Comparison of ENCODE assay signal across 12 mouse cellular contexts in genomic region chr1:58957931-58958330, GRCm38 (mm10). TPM values are rescaled to one million over a fixed set of nuclear protein-coding genes. Genes with fewer than 3 reads are reported as not detected.
DNase-seq lines count a peak whose midpoint lies in the region; ATAC-seq and TF ChIP-seq lines count a peak whose summit lies in the region.
"Had no signal": no experiment of that assay in that cellular context is flagged by ENCODE, and none has a peak within 500 bp of the region (broad histone marks: within the 10 kb centered on the region; RNA-seq: fewer than 3 reads in every experiment).

No protein-coding gene starts in this region.

- ATAC-seq in liver, embryonic 13.5 days (ENCODE audit: low read depth) = no peak
- ATAC-seq: forebrain, embryonic 15.5 days had no signal

- TF ChIP-seq CTCF in layer of hippocampus, adult 2 months (conservative IDR thresholded peaks at IDR 0.05) = 0 out of 2 replicates have a peak, but pooled peaks have one; percentile 12

- H3K4me1 ChIP-seq in liver, embryonic 13.5 days (replicated peaks) = peaks cover 95% of the 10 kb centered on the region

- H3K4me2 ChIP-seq in liver, embryonic 13.5 days = peak overlapping the region; percentile 35
- H3K4me2 ChIP-seq: forebrain, embryonic 15.5 days; limb, embryonic 12.5 days had no signal

- H3K4me3 ChIP-seq in layer of hippocampus, adult 2 months = no peak overlapping the region
- no peak overlapping the region; the same call in 1 of the 2 replicates for H3K4me3 ChIP-seq in liver, embryonic 13.5 days (replicated peaks)
- H3K4me3 ChIP-seq: embryonic facial prominence, embryonic 10.5 days; forebrain, embryonic 15.5 days; limb, embryonic 12.5 days; midbrain, embryonic 10.5 days had no signal

- peak overlapping the region; percentile 64 for H3K9ac ChIP-seq in liver, embryonic 13.5 days
- H3K9ac ChIP-seq: forebrain, embryonic 15.5 days; limb, embryonic 12.5 days had no signal

- peak; percentile 68 for DNase-seq in adrenal gland, postnatal 10 days
- DNase-seq in adrenal gland, adult 8-10 months = no peak
- no peak for DNase-seq in layer of hippocampus, adult 2 months (ENCODE audit: low spot score in 2 of 2)
- no peak for DNase-seq in layer of hippocampus, postnatal 36 days
- DNase-seq in embryo, embryonic 10 days (ENCODE audit: low spot score) = peak; percentile 81
- no peak for DNase-seq in liver, embryonic 13.5 days
- DNase-seq in right cerebral cortex, postnatal 36 days (ENCODE audit: low spot score in 2 of 2) = no peak
- no peak for DNase-seq in MN1 (ENCODE audit: low spot score)

- 0 out of 2 replicates have a peak overlapping the region, but pooled peaks have one; percentile 28 for H3K27ac ChIP-seq in layer of hippocampus, adult 2 months
- peak overlapping the region; percentile 99 for H3K27ac ChIP-seq in liver, embryonic 13.5 days
- H3K27ac ChIP-seq: embryonic facial prominence, embryonic 10.5 days; forebrain, embryonic 15.5 days; limb, embryonic 12.5 days; midbrain, embryonic 10.5 days had no signal

- no peaks in the 10 kb centered on the region for H3K9me3 ChIP-seq in liver, embryonic 13.5 days (replicated peaks)
- H3K9me3 ChIP-seq: embryonic facial prominence, embryonic 10.5 days; forebrain, embryonic 15.5 days; limb, embryonic 12.5 days; midbrain, embryonic 10.5 days had no signal

- peaks cover 18% of the 10 kb centered on the region for H3K36me3 ChIP-seq in liver, embryonic 13.5 days
- H3K36me3 ChIP-seq: embryonic facial prominence, embryonic 10.5 days; forebrain, embryonic 15.5 days; limb, embryonic 12.5 days; midbrain, embryonic 10.5 days had no signal

- no peaks in the 10 kb centered on the region for H3K27me3 ChIP-seq in liver, embryonic 13.5 days
- H3K27me3 ChIP-seq: forebrain, embryonic 15.5 days; limb, embryonic 12.5 days had no signal

- WGBS in liver, embryonic 13.5 days (ENCODE audit: insufficient replicate concordance) = 53% methylated on average over 2 of the region's 2 CpGs

RNA-seq across cellular contexts. Expression of gene Trak2, which starts 15.3 kb away (rescaled TPM):
- 10 to 100 TPM; 38.9 to 54.9 TPM for total RNA-seq in adrenal gland, postnatal 10 days (2021)
- total RNA-seq in adrenal gland, adult 8-10 months (2022) = 10 to 100 TPM; 53.2 to 85.3 (median 66.5) TPM
- 100 to 1,000 TPM; 118 to 133 TPM for total RNA-seq in layer of hippocampus, adult 2 months (2021)
- total RNA-seq in layer of hippocampus, postnatal 36 days (2021) = 100 to 1,000 TPM; 167 to 173 TPM
- polyA plus RNA-seq in liver, embryonic 13.5 days (2015; fragmentation: Nextera tagmentation; extraction: Ambion mirVana) = 41.5 and 58.7 TPM in 2 replicates

RNA-seq across cellular contexts. Expression of gene Stradb, which starts 15.4 kb away (rescaled TPM):
- 10 to 100 TPM; 36.2 to 51.2 TPM for total RNA-seq in adrenal gland, postnatal 10 days (2021)
- total RNA-seq in adrenal gland, adult 8-10 months (2022) = 10 to 100 TPM; 25.7 to 39.8 (median 34.8) TPM
- total RNA-seq in layer of hippocampus, adult 2 months (2021) = 10 to 100 TPM; 37.2 to 44.4 TPM
- 10 to 100 TPM; 39.3 to 41.1 TPM for total RNA-seq in layer of hippocampus, postnatal 36 days (2021)
- polyA plus RNA-seq in liver, embryonic 13.5 days (2015; fragmentation: Nextera tagmentation; extraction: Ambion mirVana) = 41.0 and 44.8 TPM in 2 replicates

Comparison
In these comparisons a context has a peak if more than half of its experiments do, and no peak if none do; other contexts are left out.
1. DNase-seq: peak in adrenal gland, postnatal 10 days (single experiment) and embryo, embryonic 10 days (single experiment); none in adrenal gland, adult 8-10 months (single experiment), layer of hippocampus, adult 2 months (0 of 2), layer of hippocampus, postnatal 36 days (0 of 2), liver, embryonic 13.5 days (single experiment), right cerebral cortex, postnatal 36 days (0 of 2) and MN1 (single experiment).